Mouse (Mus musculus): ENCODE data around the gene Rab43.

Gene Rab43

GRCm38 (mm10) chr6:87809651-87810161 is 2.3 kb downstream of the Rab43 start:
- no peak for DNase-seq (ENCODE audit: extremely low spot score, low read depth, low spot score)

- no peak for DNase-seq (ENCODE audit: extremely low spot score, low read depth, low spot score)
Observed at GRCm38 (mm10) chr6:87809144-87809543, 2.8 kb downstream of the Rab43 start.

- no peak for DNase-seq (ENCODE audit: extremely low spot score, low read depth, low spot score)
Observed at GRCm38 (mm10) chr6:87808521-87808920, 3.4 kb downstream of the Rab43 start.

GRCm38 (mm10) chr6:87807735-87808440 is 4.1 kb downstream of the Rab43 start:
- no peak for DNase-seq (ENCODE audit: extremely low spot score, low read depth, low spot score)

GRCm38 (mm10) chr6:87806857-87807256 is 5.1 kb downstream of the Rab43 start:
- no peak for DNase-seq (ENCODE audit: extremely low spot score, low read depth, low spot score)

GRCm38 (mm10) chr6:87806028-87806427 is 5.9 kb downstream of the Rab43 start:
- no peak for DNase-seq (ENCODE audit: extremely low spot score, low read depth, low spot score)

- DNase-seq (ENCODE audit: extremely low spot score, low read depth, low spot score) = no peak
Observed at GRCm38 (mm10) chr6:87805448-87805847, 6.5 kb downstream of the Rab43 start.

GRCm38 (mm10) chr6:87804886-87805285 is 7.1 kb downstream of the Rab43 start:
- no peak for DNase-seq (ENCODE audit: extremely low spot score, low read depth, low spot score)

- no peak for DNase-seq (ENCODE audit: extremely low spot score, low read depth, low spot score)
Observed at GRCm38 (mm10) chr6:87804036-87804435, 7.9 kb downstream of the Rab43 start.

- no peak for DNase-seq (ENCODE audit: extremely low spot score, low read depth, low spot score)
Observed at GRCm38 (mm10) chr6:87802462-87802861, 9.5 kb downstream of the Rab43 start.

GRCm38 (mm10) chr6:87799576-87799975 is 12.4 kb downstream of the Rab43 start:
- DNase-seq (ENCODE audit: extremely low spot score, low read depth, low spot score) = no peak

GRCm38 (mm10) chr6:87797321-87797720 is 14.6 kb downstream of the Rab43 start:
- no peak for DNase-seq (ENCODE audit: extremely low spot score, low read depth, low spot score)

GRCm38 (mm10) chr6:87796251-87796880 is 15.6 kb downstream of the Rab43 start:
- DNase-seq (ENCODE audit: extremely low spot score, low read depth, low spot score) = no peak

- no peak for DNase-seq (ENCODE audit: extremely low spot score, low read depth, low spot score)
Observed at GRCm38 (mm10) chr6:87795385-87796150, 16.4 kb downstream of the Rab43 start.

GRCm38 (mm10) chr6:87793821-87794510 is 18.0 kb downstream of the Rab43 start:
- DNase-seq (ENCODE audit: extremely low spot score, low read depth, low spot score) = no peak

GRCm38 (mm10) chr6:87791826-87792225 is 20.1 kb downstream of the Rab43 start:
- DNase-seq (ENCODE audit: extremely low spot score, low read depth, low spot score) = no peak

- DNase-seq (ENCODE audit: extremely low spot score, low read depth, low spot score) = no peak
Observed at GRCm38 (mm10) chr6:87790779-87791480, 21.0 kb downstream of the Rab43 start.

- no peak for DNase-seq (ENCODE audit: extremely low spot score, low read depth, low spot score)
Observed at GRCm38 (mm10) chr6:87789791-87790190, 22.2 kb downstream of the Rab43 start.

GRCm38 (mm10) chr6:87788896-87789587 is 22.9 kb downstream of the Rab43 start:
- no peak for DNase-seq (ENCODE audit: extremely low spot score, low read depth, low spot score)

Data from hindlimb bud, embryonic 11.5 days (tissue).